Mouse (Mus musculus) heart, embryonic 13.5 days (tissue): Measurements from ENCODE around the gene Dbil5. TPM values are rescaled to one million over a fixed set of nuclear protein-coding genes. Genes with fewer than 3 reads are reported as not detected.

Source experiments
- ATAC-seq: fragments of 200-750 bp; cut with Nextera tagmentation; 2 replicates; pipeline ENCODE4 v1.8.0; 2017; ENCODE audit warnings: moderate TSS enrichment; ENCODE audit not compliant: insufficient number of reproducible peaks, low FRiP score, low TSS enrichment; ENCODE audit errors: extremely low read depth
- H3K27ac ChIP-seq: fragments of 300-500 bp; sonication (generic); replicated peaks from 2 replicates; pipeline ENCODE4 v1.5.1; 2015; ENCODE audit warnings: moderate library complexity, mild to moderate bottlenecking, inconsistent platforms
- H3K27me3 ChIP-seq: fragments of 300-500 bp; sonication (generic); replicated peaks from 2 replicates; pipeline ENCODE4 v1.6.1; 2015; ENCODE audit warnings: mild to moderate bottlenecking, inconsistent platforms
- H3K36me3 ChIP-seq: fragments of 300-500 bp; sonication (generic); 2 replicates; pipeline ENCODE4 v1.6.1; 2015; ENCODE audit warnings: mild to moderate bottlenecking, inconsistent platforms
- H3K4me1 ChIP-seq: fragments of 300-500 bp; sonication (generic); 2 replicates; pipeline ENCODE4 v1.6.1; 2015; ENCODE audit warnings: inconsistent platforms
- H3K4me2 ChIP-seq: fragments of 300-500 bp; sonication (generic); 2 replicates; pipeline ENCODE4 v1.6.1; 2015; ENCODE audit warnings: inconsistent platforms, mild to moderate bottlenecking, moderate library complexity
- H3K4me3 ChIP-seq: fragments of 300-500 bp; sonication (generic); 2 replicates; pipeline ENCODE4 v1.5.1; 2015; ENCODE audit warnings: moderate library complexity, mild to moderate bottlenecking, inconsistent platforms
- H3K9ac ChIP-seq: fragments of 300-500 bp; sonication (generic); 2 replicates; pipeline ENCODE4 v1.6.1; 2015; ENCODE audit warnings: inconsistent platforms, mild to moderate bottlenecking, moderate library complexity
- H3K9me3 ChIP-seq: fragments of 300-500 bp; sonication (generic); 2 replicates; pipeline ENCODE4 v1.6.1; 2016; ENCODE audit warnings: inconsistent platforms
- WGBS: fragments of 180-500 bp; shearing (Covaris S2); methylation state at CpG from one replicate; pipeline ENCODE4 v1.1.7; 2015; ENCODE audit warnings: mixed read lengths; 5-methylcytosine and 5-hydroxymethylcytosine counted together
- polyA plus RNA-seq: library from polyadenylated mRNA; unstranded; fragments of >200 nt; fragmentation: Nextera tagmentation; extraction: Ambion mirVana; gene quantifications from 2 replicates; pipeline ENCODE4 v1.2.1, GENCODE M21; 2015

The Dbil5 gene
- polyA plus RNA-seq, 1 experiment from 2014 or later = 0.91 TPM

DNA sequence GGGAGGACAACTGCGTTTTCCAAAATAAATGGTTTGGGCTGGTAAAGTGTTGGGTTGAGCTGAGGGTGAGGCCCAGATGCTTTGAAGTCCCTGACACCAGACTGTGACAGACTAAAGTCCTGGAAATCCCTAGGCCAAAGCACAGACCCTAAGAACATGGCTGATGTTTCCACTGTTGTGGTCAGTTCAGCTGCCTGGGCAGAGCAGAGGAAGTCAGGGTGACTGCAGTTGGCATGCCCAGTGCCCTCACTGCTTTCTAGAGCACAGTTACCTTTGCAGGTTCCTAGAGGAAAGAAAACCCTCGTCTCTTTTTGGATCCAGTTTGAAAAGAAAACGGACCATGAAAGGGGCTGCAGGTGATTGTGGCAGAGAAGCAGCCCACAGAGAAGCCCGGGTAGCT is 40.0 kb downstream of the Dbil5 start:
- 67% methylated on average over 4 of the region's 4 CpGs for WGBS
- Histone ChIP-seq H3K9me3 (no peaks in the 10 kb centered on the region), H3K4me1 (peaks cover 4% of the 10 kb centered on the region; the same call in 1 of the 2 replicates), H3K27ac (no peak overlapping the region), H3K36me3 (peaks cover 47% of the 10 kb centered on the region), H3K27me3 (no peaks in the 10 kb centered on the region), H3K9ac (no peak overlapping the region), H3K4me2 (no peak overlapping the region), H3K4me3 (no peak overlapping the region)
- no peak for ATAC-seq

GRCm38 (mm10) chr11:76258511-76258910 is 41.1 kb downstream of the Dbil5 start:
- Histone ChIP-seq H3K27ac (no peak overlapping the region), H3K4me1 (peaks cover 11% of the 10 kb centered on the region), H3K9me3 (no peaks in the 10 kb centered on the region), H3K36me3 (peaks cover 47% of the 10 kb centered on the region), H3K27me3 (no peaks in the 10 kb centered on the region), H3K9ac (no peak overlapping the region), H3K4me2 (no peak overlapping the region), H3K4me3 (no peak overlapping the region)
- ATAC-seq = no peak
- WGBS = 78% methylated on average over 6 of the region's 6 CpGs

DNA sequence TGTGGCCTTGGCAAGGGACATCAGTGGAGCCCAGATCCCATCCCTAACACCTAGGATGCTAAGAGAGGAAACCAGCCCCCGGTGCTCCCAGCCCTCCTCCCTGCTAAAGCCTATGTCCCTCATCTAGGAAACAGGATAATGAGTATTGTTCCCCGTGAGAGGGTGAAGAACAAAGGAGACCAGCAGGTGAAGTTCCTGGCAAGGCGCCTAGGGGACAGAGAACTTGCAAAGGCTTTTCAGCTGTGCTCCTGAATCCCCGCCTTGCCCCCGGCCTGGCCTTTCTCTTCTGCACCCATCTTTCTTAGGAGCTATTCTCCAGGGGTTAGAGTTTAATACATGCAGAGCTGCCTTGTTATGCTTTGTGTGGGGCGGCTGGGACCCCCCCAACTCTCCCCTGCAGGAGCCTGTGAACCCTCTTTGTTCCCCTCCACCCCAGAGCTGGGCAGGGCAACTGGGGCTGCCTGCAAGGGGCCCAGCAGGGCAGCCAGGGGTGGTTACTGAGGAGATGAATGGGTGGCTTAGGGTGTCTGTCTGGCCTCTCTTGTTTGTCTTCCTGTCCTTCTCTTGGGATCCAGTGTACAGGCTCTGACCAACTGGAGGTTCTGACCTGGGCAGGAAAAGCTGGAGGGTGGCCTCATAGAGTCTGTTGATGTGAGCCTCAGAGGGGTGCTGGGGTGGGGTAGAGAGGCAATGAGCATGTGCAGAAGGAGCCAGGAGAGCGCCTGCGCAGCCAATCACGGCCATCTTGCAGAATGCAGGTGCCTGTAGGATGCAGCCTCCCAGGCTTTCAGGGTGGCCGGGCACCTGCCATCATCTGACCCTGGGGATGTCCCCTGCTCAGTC is 43.0 kb downstream of the Dbil5 start:
- 75% methylated on average over 10 of the region's 10 CpGs for WGBS
- Histone ChIP-seq H3K27ac (no peak overlapping the region), H3K9me3 (no peaks in the 10 kb centered on the region), H3K27me3 (no peaks in the 10 kb centered on the region), H3K4me3 (no peak overlapping the region), H3K36me3 (peaks cover 47% of the 10 kb centered on the region), H3K4me2 (no peak overlapping the region), H3K4me1 (peaks cover 11% of the 10 kb centered on the region), H3K9ac (no peak overlapping the region)
- no peak for ATAC-seq

- no peak for ATAC-seq
Observed at GRCm38 (mm10) chr11:76261224-76261623, 43.8 kb downstream of the Dbil5 start.

DNA sequence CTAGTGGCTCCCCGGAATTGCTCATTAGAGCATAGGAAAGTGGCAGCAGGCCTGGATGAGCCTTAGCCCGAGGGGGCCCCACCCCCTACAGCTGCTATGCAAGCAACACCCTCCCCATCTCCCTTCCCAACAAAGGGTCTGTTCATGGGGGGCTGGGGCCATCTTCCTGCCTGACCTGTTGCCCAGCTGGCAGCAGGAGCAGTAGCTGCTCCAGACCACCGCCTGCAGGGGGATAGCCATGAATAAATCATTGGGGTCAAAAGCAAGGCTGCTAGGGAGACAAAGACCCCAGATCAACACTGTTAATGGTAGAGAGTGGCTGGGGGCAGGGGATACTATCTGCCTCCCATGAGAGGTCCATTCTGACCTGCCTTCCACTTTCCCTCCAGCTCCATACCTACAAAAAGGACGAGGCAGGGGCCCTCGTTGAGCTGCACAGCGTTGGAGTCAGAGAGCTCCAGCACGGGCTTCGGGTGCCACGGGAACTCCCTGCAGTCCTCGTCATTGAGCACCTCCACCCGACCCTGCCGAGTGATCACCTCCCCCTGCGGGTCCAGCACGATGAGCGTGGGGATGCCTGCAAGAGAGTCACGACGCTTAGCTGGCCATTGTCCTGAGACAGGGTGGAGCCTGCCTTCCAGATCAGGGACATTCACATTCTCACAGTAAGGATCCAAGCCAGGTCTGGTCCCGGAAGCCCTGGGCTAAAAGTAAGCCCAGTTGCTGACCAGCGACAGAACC is 45.4 kb downstream of the Dbil5 start:
- Histone ChIP-seq H3K4me1 (peaks cover 11% of the 10 kb centered on the region; the same call in 1 of the 2 replicates), H3K27me3 (no peaks in the 10 kb centered on the region), H3K4me2 (no peak overlapping the region), H3K27ac (no peak overlapping the region), H3K36me3 (peaks cover 33% of the 10 kb centered on the region), H3K9ac (no peak overlapping the region), H3K4me3 (no peak overlapping the region), H3K9me3 (no peaks in the 10 kb centered on the region)
- 18% methylated on average over 19 of the region's 19 CpGs for WGBS
- ATAC-seq = no peak

More at GRCm38 (mm10) chr11:76261224-76261623, 43.8 kb downstream of the Dbil5 start:
- Histone ChIP-seq H3K27me3 (no peaks in the 10 kb centered on the region), H3K9ac (no peak overlapping the region), H3K4me1 (peaks cover 11% of the 10 kb centered on the region), H3K9me3 (no peaks in the 10 kb centered on the region), H3K4me2 (no peak overlapping the region), H3K4me3 (no peak overlapping the region), H3K27ac (no peak overlapping the region), H3K36me3 (peaks cover 46% of the 10 kb centered on the region)
- 63% methylated on average over 12 of the region's 12 CpGs for WGBS

- ATAC-seq = no peak
Observed at GRCm38 (mm10) chr11:76267550-76267949, 50.1 kb downstream of the Dbil5 start.

GRCm38 (mm10) chr11:76268001-76268459 is 50.6 kb downstream of the Dbil5 start:
- Histone ChIP-seq H3K9ac (no peak overlapping the region), H3K27ac (no peak overlapping the region), H3K27me3 (no peaks in the 10 kb centered on the region), H3K4me2 (no peak overlapping the region), H3K4me3 (no peak overlapping the region), H3K4me1 (peaks cover 2% of the 10 kb centered on the region; the same call in 1 of the 2 replicates), H3K9me3 (no peaks in the 10 kb centered on the region), H3K36me3 (peaks cover 26% of the 10 kb centered on the region)
- no peak for ATAC-seq
- WGBS = 55% methylated on average over 5 of the region's 5 CpGs

More at GRCm38 (mm10) chr11:76267550-76267949, 50.1 kb downstream of the Dbil5 start:
- Histone ChIP-seq H3K4me3 (no peak overlapping the region), H3K9ac (no peak overlapping the region), H3K4me1 (peaks cover 7% of the 10 kb centered on the region; the same call in 1 of the 2 replicates), H3K27ac (no peak overlapping the region), H3K4me2 (no peak overlapping the region), H3K27me3 (no peaks in the 10 kb centered on the region), H3K9me3 (no peaks in the 10 kb centered on the region), H3K36me3 (peaks cover 22% of the 10 kb centered on the region)
- WGBS = 62% methylated on average over 7 of the region's 7 CpGs

Other genes with a start within 250 kb of the Dbil5 start
- not detected in 2 replicates for gene 1700016K19Rik, start 217.7 kb upstream of the Dbil5 start, polyA plus RNA-seq
- gene Rflnb, start 189.8 kb upstream of the Dbil5 start, polyA plus RNA-seq = 9.5 and 10.7 TPM in 2 replicates
- 28.4 and 31.8 TPM in 2 replicates for gene Vps53, start 38.0 kb upstream of the Dbil5 start, polyA plus RNA-seq
- gene Fam57a, start 37.9 kb upstream of the Dbil5 start, polyA plus RNA-seq = 22.8 and 26.9 TPM in 2 replicates
- gene Gemin4, start 56 bp downstream of the Dbil5 start, polyA plus RNA-seq = 20.0 and 23.9 TPM in 2 replicates
- 21.1 and 24.2 TPM in 2 replicates for gene Mrm3, start 26.1 kb downstream of the Dbil5 start, polyA plus RNA-seq
- 114 and 126 TPM in 2 replicates for gene Glod4, start 26.1 kb downstream of the Dbil5 start, polyA plus RNA-seq
- gene Nxn, start 181.5 kb downstream of the Dbil5 start, polyA plus RNA-seq = 23.2 and 23.6 TPM in 2 replicates
- 78.6 and 92.4 TPM in 2 replicates for gene Timm22, start 189.3 kb downstream of the Dbil5 start, polyA plus RNA-seq